7 mouse cellular contexts compared by ENCODE assay signal in genomic region chr7:64065529-64066247, GRCm38 (mm10).
DNase-seq lines count a peak whose midpoint lies in the region; ATAC-seq and TF ChIP-seq lines count a peak whose summit lies in the region.

No protein-coding gene starts in this region.

- no peaks in the 10 kb centered on the region for H3K27me3 ChIP-seq in testis, adult 2 months (ENCODE audit: control insufficient read depth, insufficient read depth, low read length)
- H3K27me3 ChIP-seq in lung, embryonic 14.5 days (ENCODE audit: insufficient read depth, low read length): no peaks in the 10 kb centered on the region

- TF ChIP-seq CTCF in testis, adult 2 months (IDR thresholded peaks at IDR 0.05; ENCODE audit: control insufficient read depth, insufficient read depth, insufficient replicate concordance, low read depth, low read length): no peak
- TF ChIP-seq CTCF in lung, embryonic 14.5 days (IDR thresholded peaks at IDR 0.05; ENCODE audit: low read depth): no peak

- intact Hi-C loops in heart, postnatal 25 days (cut with DNase I): loop anchor here (5.0 to 10.0 kb wide), 2 partner anchors 89 to 113 kb away; partner anchors contain the start of gene Trpm1

- DNase-seq in testis, postnatal 10 days (ENCODE audit: low spot score): no peak
- DNase-seq in heart, postnatal 25 days (ENCODE audit: low spot score): peak; percentile 13
- DNase-seq in lung, embryonic 14.5 days: peak; percentile 65
- DNase-seq in B cell, adult 2 months: no peak
- no peak for DNase-seq in T-cell, adult 2 months (ENCODE audit: low spot score)
- DNase-seq in kidney, adult 18-20 months: no peak

- H3K27ac ChIP-seq in testis, adult 2 months (ENCODE audit: control insufficient read depth, insufficient read depth, low read depth, low read length): peak overlapping the region; percentile 79
- peak overlapping the region; percentile 37; the same call in 1 of the 2 replicates for H3K27ac ChIP-seq in lung, embryonic 14.5 days (ENCODE audit: low read depth)

- H3K4me1 ChIP-seq in testis, adult 2 months (ENCODE audit: control insufficient read depth, insufficient read depth, low read length): peaks cover 13% of the 10 kb centered on the region
- H3K4me1 ChIP-seq in lung, embryonic 14.5 days (ENCODE audit: insufficient read depth): no peaks in the 10 kb centered on the region

- H3K4me2 ChIP-seq in lung, embryonic 14.5 days: no peak overlapping the region

- peak overlapping the region; percentile 65 for H3K4me3 ChIP-seq in testis, adult 2 months (ENCODE audit: control insufficient read depth, low read depth, low read length)
- no peak overlapping the region for H3K4me3 ChIP-seq in lung, embryonic 14.5 days (ENCODE audit: low read depth, low read length)

- H3K9me3 ChIP-seq in lung, embryonic 14.5 days (ENCODE audit: low read depth, low read length): no peaks in the 10 kb centered on the region

- peak; percentile 54 for ATAC-seq in lung, embryonic 14.5 days (ENCODE audit: insufficient read depth)

- peak; percentile 60; the same call in 1 of the 2 replicates for TF ChIP-seq POLR2A in testis, adult 2 months (IDR thresholded peaks at IDR 0.05; ENCODE audit: control insufficient read depth, low read depth, low read length)

- H3K36me3 ChIP-seq in testis, adult 2 months (ENCODE audit: control insufficient read depth, insufficient read depth, low read length): no peaks in the 10 kb centered on the region
- H3K36me3 ChIP-seq in lung, embryonic 14.5 days (ENCODE audit: insufficient read depth): no peaks in the 10 kb centered on the region

- H3K9ac ChIP-seq in lung, embryonic 14.5 days: no peak overlapping the region

- WGBS in lung, embryonic 14.5 days: 72% methylated on average over 23 of the region's 23 CpGs

Comparison
In these comparisons a context has a peak if more than half of its experiments do, and no peak if none do; other contexts are left out.
1. DNase-seq: peak in heart, postnatal 25 days (single experiment) and lung, embryonic 14.5 days (single experiment); none in testis, postnatal 10 days (single experiment), B cell, adult 2 months (0 of 2), T-cell, adult 2 months (single experiment) and kidney, adult 18-20 months (single experiment).